Mouse (Mus musculus) adrenal gland, adult 10 weeks (tissue): Measurements from ENCODE around the gene Creld1. TPM values are rescaled to one million over a fixed set of nuclear protein-coding genes. Genes with fewer than 3 reads are reported as not detected.

ENCODE experiments used
- polyA plus RNA-seq: library from polyadenylated mRNA; stranded (reverse); fragments of 350-450 nt; fragmentation: Illumina TruSeq; extraction: RNeasy Lipid Tissue Mini Kit (QIAGEN cat#74804); gene quantifications from one replicate; pipeline ENCODE4 v1.2.3, GENCODE M21; 2014; ENCODE audit warnings: low read depth, low replicate concordance

Creld1 gene
- polyA plus RNA-seq: 6.1 TPM

DNA sequence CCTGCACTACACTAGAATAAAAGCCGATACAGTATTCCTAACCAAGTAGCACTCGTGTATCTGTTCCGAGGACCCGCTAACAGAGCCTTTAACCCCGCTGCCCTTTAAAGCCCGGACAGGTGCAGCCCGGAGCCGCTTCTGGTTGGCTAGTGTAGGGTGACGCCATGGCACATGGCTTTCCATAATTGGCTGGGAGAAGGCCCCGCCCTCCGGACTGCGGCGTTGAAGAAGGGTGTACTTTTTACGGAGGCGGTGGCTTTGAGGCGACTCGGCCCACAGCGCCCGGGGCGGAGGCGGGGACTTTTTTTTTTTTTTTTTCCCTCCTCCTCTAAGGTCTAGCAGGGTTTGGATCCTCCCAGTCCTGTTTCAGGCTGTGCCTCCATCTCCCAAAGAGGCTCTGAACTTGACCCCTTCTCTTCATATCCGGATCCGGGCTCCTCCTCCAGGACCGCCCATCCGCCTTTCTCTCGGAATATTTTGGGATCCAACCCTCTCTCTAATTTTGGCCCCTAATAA is at the start of gene Creld1:
Creld1 (plus strand) TSS at position 198 of the 516 bp plus-strand sequence.

DNA sequence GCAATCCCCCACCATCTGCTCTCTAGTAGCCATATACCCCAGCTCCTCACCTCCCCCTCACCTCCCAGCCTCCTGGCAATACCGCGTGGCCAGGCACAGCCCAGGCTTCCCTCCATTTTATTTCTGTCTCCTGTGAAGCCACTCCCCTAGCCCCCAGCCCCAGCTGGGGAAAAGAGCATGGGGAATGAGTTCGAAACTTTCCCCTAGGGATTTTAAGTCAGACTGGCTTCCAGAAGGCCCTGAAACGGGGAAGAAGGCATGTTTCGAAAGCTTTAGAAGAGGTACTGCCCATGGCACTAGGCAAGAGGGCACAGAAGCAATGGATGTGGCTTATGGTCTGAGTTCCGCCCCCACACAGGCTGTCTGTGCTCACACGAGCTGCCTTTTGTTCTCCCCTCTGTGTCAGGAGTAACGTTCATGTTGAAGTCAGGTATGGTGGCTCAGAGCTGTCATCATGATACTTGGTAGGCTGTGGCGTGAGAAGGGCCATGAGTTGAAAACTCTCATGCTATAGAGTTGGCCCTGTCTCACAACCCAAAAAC is 47.4 kb upstream of the Creld1 start, which contains the start of gene Cidec:
Cidec (minus strand) TSS at position 97 of the 542 bp plus-strand sequence.

DNA sequence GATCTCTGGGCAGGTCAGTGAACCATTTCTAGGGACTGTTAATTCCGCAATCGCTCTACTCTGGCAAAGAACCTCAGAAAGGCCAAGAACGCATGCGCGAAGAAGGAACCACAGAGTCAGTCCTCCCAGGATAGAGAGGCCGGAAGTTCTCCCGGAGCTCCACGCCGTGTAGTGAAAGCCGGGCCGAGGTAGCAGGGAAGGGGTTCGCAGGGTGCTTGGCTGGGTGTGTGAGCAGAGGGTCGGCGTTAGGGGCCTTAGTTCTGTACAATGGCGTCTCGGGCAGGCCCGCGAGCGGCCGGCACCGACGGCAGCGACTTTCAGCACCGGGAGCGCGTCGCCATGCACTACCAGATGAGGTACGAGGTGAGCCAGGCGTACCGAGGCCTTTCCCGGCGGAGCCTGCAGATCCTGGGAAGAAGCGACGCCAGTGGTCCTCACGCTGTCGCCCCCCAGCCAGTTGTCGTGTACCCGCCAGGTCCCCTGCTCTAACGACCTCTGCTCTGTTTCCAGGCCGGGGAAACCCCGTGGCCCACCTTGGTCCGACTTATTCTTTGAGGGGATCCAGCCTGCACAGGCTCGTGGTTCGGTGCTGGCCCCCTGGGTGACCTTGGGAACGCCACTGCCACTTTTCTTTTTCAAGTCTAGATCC is 40.5 kb upstream of the Creld1 start, which contains the start of gene Jagn1:
Jagn1 (plus strand) TSS at position 128 of the 649 bp plus-strand sequence.

DNA sequence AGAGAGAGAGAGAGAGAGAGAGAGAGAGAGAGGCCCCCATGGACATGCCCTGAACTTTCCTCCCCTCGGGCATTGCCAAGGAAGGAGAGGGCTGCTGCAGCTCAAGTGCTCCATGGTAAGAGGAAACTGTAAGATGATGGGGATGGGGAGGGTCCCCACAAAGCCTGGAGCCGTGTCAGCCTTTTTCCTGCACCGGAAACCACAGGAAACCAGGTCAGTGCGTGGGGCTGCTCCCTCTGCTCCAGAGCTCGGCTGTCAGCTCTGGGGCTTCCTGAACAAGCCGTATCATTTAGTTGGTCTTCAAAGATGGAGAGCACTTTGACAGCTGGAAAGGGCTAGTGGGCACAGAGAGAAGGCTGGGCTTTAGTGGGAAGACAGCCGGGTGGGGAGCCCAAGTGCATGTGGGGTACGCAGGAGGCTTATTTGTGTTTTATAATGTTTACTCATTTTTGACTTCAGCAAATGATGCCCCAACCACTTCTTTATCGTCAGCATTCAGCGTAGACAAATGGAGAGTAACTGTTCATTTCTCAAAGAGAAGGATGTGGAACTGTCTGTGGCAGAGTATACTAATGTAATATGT is 25.1 kb upstream of the Creld1 start, which contains the start of gene Il17re:
Il17re (plus strand) TSS at position 533 of the 583 bp plus-strand sequence.

DNA sequence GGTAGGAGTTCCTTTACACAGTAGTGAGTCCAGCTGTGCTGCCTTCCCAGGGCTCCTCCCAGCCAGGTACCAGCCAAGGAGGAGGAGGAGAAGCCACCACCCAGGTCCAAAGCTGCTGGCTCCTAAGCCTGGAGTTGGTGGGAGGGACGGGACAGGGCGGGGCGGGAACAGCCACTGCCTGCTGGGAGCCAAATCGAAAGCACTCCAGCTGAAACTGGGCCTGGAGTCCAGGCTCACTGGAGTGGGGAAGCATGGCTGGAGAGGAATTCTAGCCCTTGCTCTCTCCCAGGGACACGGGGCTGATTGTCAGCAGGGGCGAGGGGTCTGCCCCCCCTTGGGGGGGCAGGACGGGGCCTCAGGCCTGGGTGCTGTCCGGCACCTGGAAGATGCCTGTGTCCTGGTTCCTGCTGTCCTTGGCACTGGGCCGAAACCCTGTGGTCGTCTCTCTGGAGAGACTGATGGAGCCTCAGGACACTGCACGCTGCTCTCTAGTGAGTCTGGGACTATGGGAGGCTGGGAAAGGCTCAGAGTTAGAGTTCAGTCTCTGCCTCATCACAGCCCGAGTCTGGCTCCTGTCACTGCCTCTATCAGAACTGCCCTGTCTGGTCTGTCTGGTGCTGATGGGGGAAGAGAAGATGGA is 11.7 kb upstream of the Creld1 start, which contains the start of gene Il17rc:
Il17rc (plus strand) TSS at position 131 of the 640 bp plus-strand sequence.

DNA sequence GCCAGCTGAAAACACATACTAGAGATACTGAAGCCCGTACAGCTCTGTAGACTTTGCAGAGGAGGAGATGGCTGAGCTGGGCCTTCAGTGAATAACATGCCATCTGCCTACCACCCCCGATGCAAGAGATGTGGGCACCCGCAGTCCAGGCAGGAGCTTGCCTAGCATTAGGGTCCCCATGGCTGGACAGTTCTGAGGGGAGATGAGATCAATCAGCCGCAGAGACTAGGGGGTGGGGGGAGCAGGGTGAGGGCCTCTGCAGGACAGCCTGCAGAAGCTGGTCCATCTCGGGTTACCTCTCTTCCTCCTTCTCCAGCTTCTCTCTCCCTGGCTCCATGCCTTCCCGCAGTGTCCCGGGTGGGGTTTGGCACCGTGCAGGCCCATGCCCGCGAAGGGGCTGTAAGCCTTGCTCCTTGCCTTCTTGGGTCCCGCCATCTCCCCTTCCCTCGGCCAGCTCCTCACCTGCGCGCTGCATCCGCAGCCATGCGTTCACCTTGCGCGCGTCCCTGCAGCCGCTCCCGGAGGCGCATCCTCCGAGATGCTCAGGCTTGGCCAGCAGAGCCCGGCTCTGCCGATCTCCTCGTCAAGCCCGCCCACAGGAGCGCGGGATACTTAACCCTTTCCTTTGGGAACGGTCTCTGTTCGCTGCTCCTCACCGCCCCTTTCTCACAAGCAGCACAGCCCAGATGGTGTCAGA is 18.4 kb downstream of the Creld1 start, which contains the start of gene Prrt3:
Prrt3 (minus strand) TSS at position 544 of the 697 bp plus-strand sequence.

DNA sequence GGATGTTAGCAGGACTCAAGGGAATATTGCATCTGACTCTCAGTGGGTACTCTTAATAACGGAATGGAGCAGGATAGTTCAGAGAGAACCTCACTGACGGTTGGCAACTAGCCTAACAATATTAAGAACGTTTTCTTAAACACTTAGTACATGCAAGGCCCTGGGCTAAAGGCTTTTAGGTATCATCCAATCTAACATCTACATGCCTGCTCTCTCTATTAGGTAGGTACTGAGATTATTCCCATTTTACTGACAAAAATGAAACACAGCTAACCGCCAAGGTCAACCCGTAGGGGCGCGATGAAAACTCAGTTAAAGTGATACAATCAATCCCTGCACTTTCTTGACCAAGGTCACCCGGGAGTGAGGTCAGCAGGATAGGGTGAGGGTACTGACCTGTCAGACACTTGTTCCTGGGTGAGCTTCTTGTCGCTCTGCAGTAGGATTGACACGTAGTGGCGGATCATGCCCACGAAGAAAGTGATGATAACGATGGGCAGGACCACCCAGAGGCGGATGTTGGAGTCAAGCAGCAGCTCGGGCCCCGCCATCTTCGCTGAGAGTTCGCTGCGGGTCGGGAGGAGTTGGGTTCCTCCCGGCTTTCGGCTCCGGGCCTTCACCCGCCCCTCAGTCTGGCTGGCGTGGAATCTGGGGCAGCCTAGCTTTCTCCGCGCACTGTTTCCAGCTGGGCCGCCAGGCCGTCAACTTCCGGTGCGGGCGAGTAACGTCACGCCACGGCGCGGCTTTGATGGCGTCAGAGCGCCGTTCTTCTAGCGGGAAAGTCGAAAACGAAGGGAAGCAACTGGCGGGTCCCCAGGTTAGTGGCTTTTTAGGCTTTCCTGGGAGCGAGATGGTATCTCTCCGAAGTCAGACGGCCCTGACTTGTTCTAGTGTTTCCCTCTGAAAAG is 48.1 kb downstream of the Creld1 start, which contains the start of the genes Emc3 and Fancd2:
Emc3 (minus strand) TSS at position 721 of the 908 bp plus-strand sequence.
Fancd2 (plus strand) TSS at position 751 of the 908 bp plus-strand sequence.

Other genes starting within 250 kb of the Creld1 start
- 14.2 TPM for gene Mtmr14, start 245.5 kb upstream of the Creld1 start, polyA plus RNA-seq
- gene Cpne9, start 201.0 kb upstream of the Creld1 start, polyA plus RNA-seq: 0.52 TPM
- gene Brpf1, start 176.2 kb upstream of the Creld1 start, polyA plus RNA-seq: 3.6 TPM
- gene Ogg1, start 156.3 kb upstream of the Creld1 start, polyA plus RNA-seq: 2.2 TPM
- 34.8 TPM for gene Camk1, start 139.3 kb upstream of the Creld1 start, polyA plus RNA-seq
- gene Tada3, start 105.4 kb upstream of the Creld1 start, polyA plus RNA-seq: 2.0 TPM
- gene Arpc4, start 105.2 kb upstream of the Creld1 start, polyA plus RNA-seq: 86.1 TPM
- 0.58 TPM for gene Ttll3, start 94.0 kb upstream of the Creld1 start, polyA plus RNA-seq
- gene Rpusd3, start 64.0 kb upstream of the Creld1 start, polyA plus RNA-seq: not detected
- 20.4 TPM for gene Cidec, start 47.5 kb upstream of the Creld1 start, polyA plus RNA-seq
- 26.1 TPM for gene Jagn1, start 40.7 kb upstream of the Creld1 start, polyA plus RNA-seq
- not detected for gene Il17re, start 24.8 kb upstream of the Creld1 start, polyA plus RNA-seq
- 0.99 TPM for gene Il17rc, start 11.9 kb upstream of the Creld1 start, polyA plus RNA-seq
- gene Prrt3, start 18.6 kb downstream of the Creld1 start, polyA plus RNA-seq: not detected
- 166 TPM for gene Emc3, start 48.4 kb downstream of the Creld1 start, polyA plus RNA-seq
- gene Fancd2, start 48.4 kb downstream of the Creld1 start, polyA plus RNA-seq: 0.82 TPM
- not detected for gene Fancd2os, start 117.4 kb downstream of the Creld1 start, polyA plus RNA-seq
- 81.6 TPM for gene Brk1, start 121.5 kb downstream of the Creld1 start, polyA plus RNA-seq
- 38.0 TPM for gene Vhl, start 140.7 kb downstream of the Creld1 start, polyA plus RNA-seq
- gene Irak2, start 155.2 kb downstream of the Creld1 start, polyA plus RNA-seq: 3.8 TPM
- gene Tatdn2, start 213.8 kb downstream of the Creld1 start, polyA plus RNA-seq: 16.3 TPM
- not detected for gene Ghrl, start 236.6 kb downstream of the Creld1 start, polyA plus RNA-seq